Mouse (Mus musculus) liver, embryonic 16.5 days (tissue): ENCODE results near the gene Mto1. TPM values are rescaled to one million over a fixed set of nuclear protein-coding genes. Genes with fewer than 3 reads are reported as not detected.
A peak's percentile ranks its signal among the peaks of the same experiment; 100 is the strongest.
"Not testable (repeated sequence)": the region's sequence is repeated elsewhere in the genome, so short reads cannot be mapped to it uniquely, and the experiment has no call there.

Experiments
- ATAC-seq: fragments of 200-750 bp; cut with Nextera tagmentation; 2 replicates; pipeline ENCODE4 v1.8.0; 2017; ENCODE audit warnings: low read depth, mild to moderate bottlenecking, moderate number of reproducible peaks, moderate library complexity
- H3K27ac ChIP-seq: fragments of 300-500 bp; sonication (generic); 2 replicates; pipeline ENCODE4 v1.5.1; 2014; ENCODE audit warnings: mild to moderate bottlenecking, low read length
- H3K27me3 ChIP-seq: fragments of 300-500 bp; sonication (generic); 2 replicates; pipeline ENCODE4 v1.6.1; 2014; ENCODE audit warnings: low read depth, low read length, mixed read lengths; ENCODE audit not compliant: control insufficient read depth, insufficient read depth
- H3K36me3 ChIP-seq: fragments of 300-500 bp; sonication (generic); 2 replicates; pipeline ENCODE4 v1.6.1; 2014; ENCODE audit warnings: mild to moderate bottlenecking; ENCODE audit not compliant: control insufficient read depth, insufficient read depth
- H3K4me1 ChIP-seq: fragments of 300-500 bp; sonication (generic); 2 replicates; pipeline ENCODE4 v1.6.1; 2014; ENCODE audit warnings: low read depth, low read length, mixed read lengths; ENCODE audit not compliant: control insufficient read depth
- H3K4me2 ChIP-seq: fragments of 300-500 bp; sonication (generic); 2 replicates; pipeline ENCODE4 v1.6.1; 2014; ENCODE audit warnings: low read depth, low read length, mixed read lengths
- H3K4me3 ChIP-seq: fragments of 300-500 bp; sonication (generic); 2 replicates; pipeline ENCODE4 v1.5.1; 2014; ENCODE audit warnings: low read depth, mild to moderate bottlenecking, low read length
- H3K9ac ChIP-seq: fragments of 300-500 bp; sonication (generic); 2 replicates; pipeline ENCODE4 v1.6.1; 2014; ENCODE audit warnings: low read depth, low read length
- H3K9me3 ChIP-seq: fragments of 300-500 bp; sonication (generic); replicated peaks from 2 replicates; pipeline ENCODE4 v1.6.1; 2016; ENCODE audit warnings: low read length; ENCODE audit not compliant: control insufficient read depth
- WGBS: fragments of 180-500 bp; shearing (Covaris S2); extraction: QIAGEN DNeasy Blood & Tissue Kit; methylation state at CpG from one replicate; pipeline ENCODE4 v1.1.7; 2014; ENCODE audit not compliant: insufficient replicate concordance; 5-methylcytosine and 5-hydroxymethylcytosine counted together
- polyA plus RNA-seq: library from polyadenylated mRNA; unstranded; fragments of >200 nt; fragmentation: Nextera tagmentation; extraction: Ambion mirVana; gene quantifications from 2 replicates; pipeline ENCODE4 v1.2.1, GENCODE M21; 2015

Gene Mto1
- polyA plus RNA-seq, 1 experiment from 2014 or later, result 17.9 TPM

DNA sequence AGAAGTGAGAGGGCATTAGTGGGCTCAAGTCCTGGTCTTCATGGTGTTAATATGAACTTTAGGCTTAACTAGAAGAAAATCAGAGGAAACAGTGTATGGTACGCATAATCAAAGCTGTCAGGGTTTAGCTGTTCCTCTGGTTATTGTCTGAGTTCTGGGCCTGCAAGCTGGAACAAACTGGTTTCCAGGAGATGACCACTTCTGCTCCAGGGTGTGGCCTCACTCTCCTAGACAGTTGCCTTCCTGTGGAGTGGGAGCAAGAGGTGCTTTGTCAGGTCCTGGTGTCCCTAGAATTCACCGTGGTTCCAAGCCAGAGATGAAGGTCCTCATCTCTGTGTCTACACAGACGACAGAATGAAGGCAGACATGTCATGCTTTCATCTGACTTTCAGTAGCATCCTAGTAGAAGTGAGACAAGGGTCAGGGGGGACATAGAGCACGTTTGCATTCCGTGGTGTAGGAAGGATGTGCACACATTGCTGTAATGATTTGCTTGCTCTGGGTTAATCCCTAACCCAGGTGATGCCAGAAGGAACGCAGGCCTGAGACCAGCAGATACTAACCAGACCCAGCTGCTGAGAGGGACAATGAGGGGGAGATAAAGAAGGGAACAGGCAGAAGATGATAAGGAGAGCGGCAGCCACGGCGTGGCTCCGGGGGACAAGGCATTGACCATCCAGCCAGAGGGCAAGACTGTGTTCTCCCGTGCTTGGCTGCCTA, 58.2 kb downstream of the Mto1 start:
- Histone ChIP-seq H3K4me3 (peak overlapping the region; percentile 31), H3K27ac (peak overlapping the region; percentile 83), H3K4me1 (peaks cover 11% of the 10 kb centered on the region), H3K9me3 (no peaks in the 10 kb centered on the region), H3K4me2 (peak overlapping the region; percentile 41), H3K36me3 (no peaks in the 10 kb centered on the region), H3K9ac (peak overlapping the region; percentile 53; the same call in 1 of the 2 replicates), H3K27me3 (no peaks in the 10 kb centered on the region)
- peak; percentile 97 for ATAC-seq
- WGBS, result 24% methylated on average over 11 of the region's 11 CpGs

DNA sequence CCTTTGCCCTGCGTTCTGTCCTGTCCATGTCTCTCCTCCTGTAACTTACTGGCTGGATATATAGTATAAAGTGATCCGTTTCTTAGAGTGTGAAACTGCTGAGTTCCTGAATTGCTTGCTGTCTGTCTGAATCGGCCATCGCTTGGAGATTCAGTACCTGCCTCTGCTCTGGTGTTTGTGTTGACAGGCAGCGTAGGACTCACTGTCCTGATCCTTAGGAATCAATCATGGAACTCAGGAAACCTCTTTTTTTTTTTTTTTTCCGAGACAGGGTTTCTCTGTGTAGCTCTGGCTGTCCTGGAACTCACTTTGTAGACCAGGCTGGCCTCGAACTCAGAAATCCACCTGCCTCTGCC, 58.7 kb downstream of the Mto1 start:
- Histone ChIP-seq H3K36me3 (no peaks in the 10 kb centered on the region), H3K27me3 (no peaks in the 10 kb centered on the region), H3K9me3 (no peaks in the 10 kb centered on the region), H3K9ac (peak overlapping the region; percentile 53; the same call in 1 of the 2 replicates), H3K4me2 (peak overlapping the region; percentile 41), H3K27ac (peak overlapping the region; percentile 83), H3K4me3 (peak overlapping the region; percentile 31), H3K4me1 (peaks cover 11% of the 10 kb centered on the region)
- no peak; the same call in 1 of the 2 replicates for ATAC-seq
- WGBS, result 57% methylated on average over 6 of the region's 7 CpGs

- H3K9me3 ChIP-seq, result no peaks in the 10 kb centered on the region
- H3K36me3 ChIP-seq, result no peaks in the 10 kb centered on the region
- H3K9ac ChIP-seq, result no peak overlapping the region
- no peak overlapping the region for H3K4me3 ChIP-seq
- H3K27ac ChIP-seq, result no peak overlapping the region
- H3K4me1 ChIP-seq, result peaks cover 9% of the 10 kb centered on the region
- no peak for ATAC-seq
- H3K27me3 ChIP-seq, result no peaks in the 10 kb centered on the region
- H3K4me2 ChIP-seq, result no peak overlapping the region
- 67% methylated on average over 16 of the region's 16 CpGs for WGBS
Measured at GRCm38 (mm10) chr9:78508106-78508786, 60.2 kb downstream of the Mto1 start.

GRCm38 (mm10) chr9:78511705-78512104, 63.7 kb downstream of the Mto1 start:
- H3K36me3 ChIP-seq, result no peaks in the 10 kb centered on the region
- H3K4me3 ChIP-seq, result no peak overlapping the region
- WGBS, result 77% methylated on average over 5 of the region's 5 CpGs
- H3K9ac ChIP-seq, result no peak overlapping the region
- peaks cover 15% of the 10 kb centered on the region for H3K4me1 ChIP-seq
- no peak overlapping the region for H3K27ac ChIP-seq
- ATAC-seq, result no peak
- H3K9me3 ChIP-seq, result no peaks in the 10 kb centered on the region
- H3K27me3 ChIP-seq, result no peaks in the 10 kb centered on the region
- H3K4me2 ChIP-seq, result no peak overlapping the region

DNA sequence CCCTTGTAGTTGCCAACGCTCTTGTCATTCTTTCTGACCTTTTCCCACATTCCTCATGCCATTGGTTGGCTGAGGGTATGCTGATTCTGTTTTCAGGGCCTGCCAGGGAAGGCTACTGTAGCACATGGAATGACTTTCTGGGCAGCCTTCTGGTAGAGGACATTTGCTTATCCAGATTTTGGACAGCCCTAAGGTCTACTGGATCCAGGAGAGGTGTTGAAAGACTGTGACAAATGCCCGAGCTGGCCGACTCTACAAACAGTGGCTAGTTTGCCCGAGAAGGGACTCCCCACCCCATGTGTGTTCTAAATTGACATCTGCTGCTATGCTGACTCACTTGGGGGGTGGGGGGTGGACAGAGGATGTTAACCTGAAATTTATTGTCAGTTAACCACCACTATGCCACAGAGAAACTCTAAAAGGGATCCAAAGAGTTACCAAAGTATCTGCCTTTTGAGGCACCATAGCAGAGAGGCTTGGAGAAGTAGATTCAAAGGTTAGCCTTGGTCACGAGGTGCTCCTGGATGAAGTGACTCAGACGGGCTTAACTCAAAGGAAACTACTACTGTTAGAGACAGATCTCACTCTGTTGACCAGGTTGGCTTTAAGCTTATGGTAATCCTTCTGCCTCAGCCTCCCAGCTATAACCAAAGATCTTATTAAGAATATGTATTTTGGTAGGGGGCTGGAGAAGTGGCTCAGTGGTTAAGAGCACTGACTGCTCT, 65.9 kb downstream of the Mto1 start:
- Histone ChIP-seq H3K9ac (no peak overlapping the region), H3K9me3 (no peaks in the 10 kb centered on the region), H3K4me2 (no peak overlapping the region), H3K4me3 (no peak overlapping the region), H3K36me3 (no peaks in the 10 kb centered on the region), H3K4me1 (peaks cover 19% of the 10 kb centered on the region), H3K27ac (no peak overlapping the region), H3K27me3 (no peaks in the 10 kb centered on the region)
- WGBS, result 41% methylated on average over 6 of the region's 6 CpGs
- ATAC-seq, result no peak

GRCm38 (mm10) chr9:78514681-78515080, 66.7 kb downstream of the Mto1 start:
- H3K9me3 ChIP-seq, result no peaks in the 10 kb centered on the region
- no peak overlapping the region for H3K9ac ChIP-seq
- no peaks in the 10 kb centered on the region for H3K27me3 ChIP-seq
- no peak overlapping the region for H3K4me2 ChIP-seq
- H3K36me3 ChIP-seq, result no peaks in the 10 kb centered on the region
- ATAC-seq, result no peak
- WGBS, result 66% methylated on average over 4 of the region's 4 CpGs
- no peak overlapping the region for H3K27ac ChIP-seq
- H3K4me3 ChIP-seq, result no peak overlapping the region
- peaks cover 19% of the 10 kb centered on the region for H3K4me1 ChIP-seq

DNA sequence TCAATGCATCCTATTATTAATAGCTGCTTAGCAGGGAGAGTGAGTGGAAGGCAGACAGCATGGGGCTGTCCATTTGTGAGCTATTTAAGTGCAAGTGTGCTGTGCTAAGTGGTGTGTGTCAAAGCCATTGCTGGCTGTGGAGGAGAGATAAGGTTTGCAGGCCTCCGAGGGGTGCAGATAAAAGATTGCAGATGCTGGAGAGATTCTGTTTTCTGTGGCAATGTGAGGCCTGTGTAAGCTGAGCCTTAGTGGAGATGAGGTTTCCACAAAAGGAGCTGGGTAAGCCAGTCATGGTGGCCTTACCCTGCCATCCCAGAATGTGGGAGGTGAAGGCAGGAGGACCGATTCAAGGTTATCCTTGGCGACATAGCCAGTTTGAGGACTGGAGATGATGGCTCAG, 68.1 kb downstream of the Mto1 start:
- Histone ChIP-seq H3K4me3 (peak overlapping the region; percentile 15; the same call in 1 of the 2 replicates), H3K27me3 (no peaks in the 10 kb centered on the region), H3K4me2 (peak overlapping the region; percentile 48), H3K27ac (peak overlapping the region; percentile 53), H3K9ac (no peak overlapping the region), H3K4me1 (peaks cover 30% of the 10 kb centered on the region), H3K36me3 (no peaks in the 10 kb centered on the region), H3K9me3 (no peaks in the 10 kb centered on the region)
- ATAC-seq, result peak; percentile 85
- WGBS, result 35% methylated on average over 3 of the region's 3 CpGs

DNA sequence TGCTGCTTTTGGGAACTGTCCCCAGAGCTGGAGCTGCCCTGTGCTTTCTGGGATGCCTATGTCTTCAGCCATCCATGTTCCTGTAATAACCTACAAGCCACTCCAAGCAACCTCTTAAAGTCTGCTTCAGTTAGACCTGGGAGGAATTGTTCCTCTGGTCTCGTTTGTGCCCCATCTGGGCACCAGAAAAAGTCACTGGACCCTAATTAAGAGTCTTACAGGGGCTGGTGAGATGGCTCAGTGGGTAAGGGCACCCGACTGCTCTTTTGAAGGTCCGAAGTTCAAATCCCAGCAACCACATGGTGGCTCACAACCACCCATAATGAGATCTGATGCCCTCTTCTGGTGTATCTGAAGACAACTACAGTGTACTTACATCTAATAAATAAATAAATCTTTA, 69.2 kb downstream of the Mto1 start:
- not testable (repeated sequence) for H3K36me3 ChIP-seq, H3K27me3 ChIP-seq, H3K4me2 ChIP-seq, H3K4me3 ChIP-seq, ATAC-seq, H3K9ac ChIP-seq, H3K27ac ChIP-seq, H3K9me3 ChIP-seq
- 57% methylated on average over 3 of the region's 3 CpGs for WGBS
- peaks cover 30% of the 10 kb centered on the region for H3K4me1 ChIP-seq
